In the genomic region with DNA sequence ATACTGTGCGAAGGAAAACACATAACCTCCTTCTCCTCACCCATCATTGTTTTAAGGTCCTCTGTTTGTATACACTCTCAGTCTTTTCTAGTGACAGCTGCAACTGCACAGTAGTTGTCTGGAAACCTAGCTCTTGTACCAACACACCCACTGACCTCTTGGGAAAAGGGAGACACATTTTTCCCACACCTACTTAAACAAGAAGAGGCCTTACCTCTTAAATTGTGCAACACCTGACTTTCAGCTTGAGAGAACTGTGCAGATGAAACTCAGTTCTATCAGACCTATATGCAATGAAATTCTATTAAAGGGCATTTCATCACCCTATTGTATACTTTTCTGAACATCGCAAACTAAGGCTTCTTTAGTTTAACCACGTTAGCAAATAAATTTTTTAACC, we compare ENCODE assay signal across 22 mouse cellular contexts.
DNase-seq lines count a peak whose midpoint lies in the region; ATAC-seq lines count a peak whose summit lies in the region.
"Had no signal": no experiment of that assay in that cellular context is flagged by ENCODE, and none has a peak within 500 bp of the region (broad histone marks: within the 10 kb centered on the region; RNA-seq: fewer than 3 reads in every experiment).

No protein-coding gene starts in this region.

- H3K9me3 ChIP-seq in midbrain, embryonic 11.5 days (ENCODE audit: control insufficient read depth, low read length): no peaks in the 10 kb centered on the region
- no peaks in the 10 kb centered on the region for H3K9me3 ChIP-seq in midbrain, embryonic 10.5 days (replicated peaks)
- H3K9me3 ChIP-seq: embryonic facial prominence, embryonic 13.5 days; embryonic facial prominence, embryonic 15.5 days; forebrain, embryonic 10.5 days; forebrain, embryonic 12.5 days had no signal

- no peak overlapping the region for H3K27ac ChIP-seq in midbrain, embryonic 11.5 days (ENCODE audit: low read depth, low read length)
- H3K27ac ChIP-seq in midbrain, embryonic 10.5 days (replicated peaks): no peak overlapping the region
- H3K27ac ChIP-seq: embryonic facial prominence, embryonic 13.5 days; embryonic facial prominence, embryonic 15.5 days; forebrain, embryonic 10.5 days; forebrain, embryonic 12.5 days had no signal

- H3K4me2 ChIP-seq in midbrain, embryonic 11.5 days: no peak overlapping the region
- H3K4me2 ChIP-seq: embryonic facial prominence, embryonic 13.5 days; embryonic facial prominence, embryonic 15.5 days; forebrain, embryonic 12.5 days had no signal

- H3K36me3 ChIP-seq in midbrain, embryonic 11.5 days (ENCODE audit: control insufficient read depth, insufficient read depth, low read length): no peaks in the 10 kb centered on the region
- H3K36me3 ChIP-seq in midbrain, embryonic 10.5 days: no peaks in the 10 kb centered on the region
- H3K36me3 ChIP-seq: embryonic facial prominence, embryonic 13.5 days; embryonic facial prominence, embryonic 15.5 days; forebrain, embryonic 10.5 days; forebrain, embryonic 12.5 days had no signal

- no peak for ATAC-seq in midbrain, embryonic 11.5 days (ENCODE audit: low FRiP score)
- ATAC-seq: forebrain, embryonic 14.5 days; forebrain, embryonic 16.5 days had no signal

- H3K4me1 ChIP-seq in midbrain, embryonic 11.5 days (ENCODE audit: control insufficient read depth, insufficient read depth, low read length): no peaks in the 10 kb centered on the region
- H3K4me1 ChIP-seq in midbrain, embryonic 10.5 days: no peaks in the 10 kb centered on the region
- H3K4me1 ChIP-seq: embryonic facial prominence, embryonic 13.5 days; embryonic facial prominence, embryonic 15.5 days; forebrain, embryonic 10.5 days; forebrain, embryonic 12.5 days had no signal

- H3K27me3 ChIP-seq in midbrain, embryonic 11.5 days (ENCODE audit: control insufficient read depth, insufficient read depth, low read length): peaks cover 28% of the 10 kb centered on the region
- H3K27me3 ChIP-seq in midbrain, embryonic 10.5 days (ENCODE audit: low read depth, poor library complexity, severe bottlenecking): peaks cover 86% of the 10 kb centered on the region
- H3K27me3 ChIP-seq: embryonic facial prominence, embryonic 13.5 days; embryonic facial prominence, embryonic 15.5 days had no signal

- WGBS in midbrain, embryonic 11.5 days: 85% methylated on average over 3 of the region's 3 CpGs
- 81% methylated on average over 3 of the region's 3 CpGs for WGBS in midbrain, embryonic 10.5 days

- peak; percentile 24 for DNase-seq in lung, postnatal 25 days (ENCODE audit: low spot score)
- DNase-seq in lung, postnatal 10 days: no peak
- peak; percentile 53 for DNase-seq in midbrain, embryonic 11.5 days (ENCODE audit: low spot score, missing footprints)
- no peak for DNase-seq in midbrain, embryonic 10.5 days (ENCODE audit: low spot score)
- DNase-seq in natural killer cell, adult 2 months (ENCODE audit: low spot score in 2 of 2): no peak
- DNase-seq: adrenal gland, adult 2 months; adrenal gland, postnatal 10 days; adrenal gland, postnatal 25 days; cerebellum, adult 11 months; cerebellum, adult 18-20 months; cerebellum, adult 8-10 months; cerebellum, adult 9-11 months; cerebellum, postnatal 14 days; cerebellum, postnatal 36 days; embryo, embryonic 11 days had no signal

- H3K9ac ChIP-seq in midbrain, embryonic 11.5 days (ENCODE audit: low read length): no peak overlapping the region
- H3K9ac ChIP-seq: embryonic facial prominence, embryonic 13.5 days; embryonic facial prominence, embryonic 15.5 days; forebrain, embryonic 12.5 days had no signal

- H3K4me3 ChIP-seq in midbrain, embryonic 11.5 days (ENCODE audit: low read depth, low read length): no peak overlapping the region
- H3K4me3 ChIP-seq in midbrain, embryonic 10.5 days: no peak overlapping the region
- H3K4me3 ChIP-seq: embryonic facial prominence, embryonic 13.5 days; embryonic facial prominence, embryonic 15.5 days; erythroblast, embryonic 14.5 days; forebrain, embryonic 10.5 days; forebrain, embryonic 12.5 days had no signal

Comparison
In these comparisons a context has a peak if more than half of its experiments do, and no peak if none do; other contexts are left out.
1. DNase-seq: peak in lung, postnatal 25 days (single experiment) and midbrain, embryonic 11.5 days (single experiment); none in lung, postnatal 10 days (single experiment), midbrain, embryonic 10.5 days (single experiment) and natural killer cell, adult 2 months (0 of 2).